Mouse (Mus musculus): ENCODE measurements at regions not wholly inside any gene's neighbourhood (a gene's known extent, or its start where the extent isn't known, plus 50 kb on each side); places are given as distances from the start of the nearest gene placed in this dataset.

DNA sequence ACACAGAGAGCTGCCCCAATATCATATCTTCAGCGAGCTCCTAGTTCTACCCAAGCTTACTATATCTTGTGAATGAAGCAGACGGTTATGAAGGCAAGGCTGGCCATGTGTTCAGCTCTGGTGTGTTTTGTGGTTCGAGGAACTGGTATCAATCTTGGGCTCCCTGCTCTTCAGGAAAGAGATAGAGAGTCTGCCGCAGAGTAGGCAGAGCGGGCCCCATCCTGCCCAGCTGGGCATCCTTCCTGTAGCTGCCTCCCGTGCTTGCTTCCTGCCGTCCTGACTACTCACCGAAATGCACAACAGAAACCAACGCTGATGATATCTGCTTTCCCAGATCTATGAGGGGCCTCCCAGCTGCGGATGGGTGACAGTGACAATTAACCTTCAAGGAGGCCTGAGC is 60.3 kb downstream of the Snrpe start:
- ATAC-seq (ENCODE audit: low FRiP score, low TSS enrichment) = no peak
- Histone ChIP-seq H3K9me3 (ENCODE audit: low read length) (peaks cover 5% of the 10 kb centered on the region; the same call in 1 of the 2 replicates), H3K36me3 (ENCODE audit: insufficient read depth, low read length) (no peaks in the 10 kb centered on the region), H3K9ac (replicated peaks; ENCODE audit: low read length) (no peak overlapping the region), H3K4me1 (ENCODE audit: insufficient read depth, low read length) (no peaks in the 10 kb centered on the region), H3K27ac (ENCODE audit: low read length) (no peak overlapping the region), H3K4me3 (ENCODE audit: low read length) (no peak overlapping the region), H3K27me3 (ENCODE audit: insufficient read depth, low read length) (no peaks in the 10 kb centered on the region), H3K4me2 (replicated peaks; ENCODE audit: low read depth, low read length) (no peak overlapping the region)
- 73% methylated on average over 10 of the region's 10 CpGs for WGBS

DNA sequence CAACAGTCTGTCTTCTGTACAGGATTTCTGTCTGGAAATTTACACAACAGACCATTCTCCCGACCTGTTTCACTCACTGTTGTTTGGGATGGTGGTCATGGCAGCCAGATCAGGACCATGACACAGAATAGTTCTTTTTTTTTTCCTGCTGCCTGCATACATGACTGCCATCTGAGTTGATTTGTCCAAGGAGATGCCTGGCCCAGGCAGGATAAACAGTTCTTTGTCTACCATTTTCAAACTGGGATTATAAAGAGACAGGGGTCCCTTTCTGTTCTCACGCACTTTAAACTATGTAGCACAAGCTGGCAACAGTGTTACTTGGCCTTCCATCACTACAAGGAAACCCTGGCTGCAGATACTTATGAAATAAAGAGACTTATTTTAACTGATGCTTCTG is 61.1 kb downstream of the Snrpe start:
- no peak overlapping the region for H3K4me2 ChIP-seq (replicated peaks; ENCODE audit: low read depth, low read length)
- no peak overlapping the region for H3K4me3 ChIP-seq (ENCODE audit: low read length)
- H3K9ac ChIP-seq (replicated peaks; ENCODE audit: low read length) = no peak overlapping the region
- no peaks in the 10 kb centered on the region for H3K4me1 ChIP-seq (ENCODE audit: insufficient read depth, low read length)
- no peak overlapping the region for H3K27ac ChIP-seq (ENCODE audit: low read length)
- H3K36me3 ChIP-seq (ENCODE audit: insufficient read depth, low read length) = no peaks in the 10 kb centered on the region
- ATAC-seq (ENCODE audit: low FRiP score, low TSS enrichment) = no peak
- WGBS = 61% methylated on average over 2 of the region's 2 CpGs
- H3K27me3 ChIP-seq (ENCODE audit: insufficient read depth, low read length) = no peaks in the 10 kb centered on the region
- H3K9me3 ChIP-seq (ENCODE audit: low read length) = peaks cover 5% of the 10 kb centered on the region; the same call in 1 of the 2 replicates

- no peak for ATAC-seq (ENCODE audit: low FRiP score, low TSS enrichment)
- no peak overlapping the region for H3K4me2 ChIP-seq (replicated peaks; ENCODE audit: low read depth, low read length)
- H3K4me3 ChIP-seq (ENCODE audit: low read length) = no peak overlapping the region
- no peaks in the 10 kb centered on the region for H3K9me3 ChIP-seq (ENCODE audit: low read length)
- no peak overlapping the region for H3K9ac ChIP-seq (replicated peaks; ENCODE audit: low read length)
- no peak overlapping the region for H3K27ac ChIP-seq (ENCODE audit: low read length)
- H3K27me3 ChIP-seq (ENCODE audit: insufficient read depth, low read length) = no peaks in the 10 kb centered on the region
- no peaks in the 10 kb centered on the region for H3K4me1 ChIP-seq (ENCODE audit: insufficient read depth, low read length)
- WGBS = 70% methylated on average over 3 of the region's 3 CpGs
- no peaks in the 10 kb centered on the region for H3K36me3 ChIP-seq (ENCODE audit: insufficient read depth, low read length)
These were observed 62.5 kb downstream of the Snrpe start for GRCm38 (mm10) chr1:133547541-133547940.

DNA sequence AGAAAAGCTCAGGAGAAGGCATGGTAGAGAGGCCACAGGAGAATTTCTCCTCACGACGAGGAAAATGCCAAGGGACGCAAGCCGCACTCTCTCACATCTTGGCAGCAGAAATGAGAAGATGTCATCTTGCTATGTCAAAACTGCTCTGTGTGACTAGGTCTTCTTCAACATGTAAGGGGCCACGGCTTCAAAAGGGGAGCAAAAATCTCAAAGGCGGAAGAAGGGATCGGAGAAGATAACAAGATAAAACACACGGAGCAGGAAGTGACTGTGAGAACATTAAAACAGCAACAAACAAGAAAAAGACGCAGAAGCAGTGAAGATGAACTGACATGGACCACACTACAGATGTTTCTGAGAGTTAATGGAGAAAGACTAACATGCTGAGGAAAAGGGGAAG is 65.1 kb downstream of the Snrpe start:
- ATAC-seq (ENCODE audit: low FRiP score, low TSS enrichment) = no peak
- no peaks in the 10 kb centered on the region for H3K9me3 ChIP-seq (ENCODE audit: low read length)
- WGBS = 80% methylated on average over 9 of the region's 9 CpGs

DNA sequence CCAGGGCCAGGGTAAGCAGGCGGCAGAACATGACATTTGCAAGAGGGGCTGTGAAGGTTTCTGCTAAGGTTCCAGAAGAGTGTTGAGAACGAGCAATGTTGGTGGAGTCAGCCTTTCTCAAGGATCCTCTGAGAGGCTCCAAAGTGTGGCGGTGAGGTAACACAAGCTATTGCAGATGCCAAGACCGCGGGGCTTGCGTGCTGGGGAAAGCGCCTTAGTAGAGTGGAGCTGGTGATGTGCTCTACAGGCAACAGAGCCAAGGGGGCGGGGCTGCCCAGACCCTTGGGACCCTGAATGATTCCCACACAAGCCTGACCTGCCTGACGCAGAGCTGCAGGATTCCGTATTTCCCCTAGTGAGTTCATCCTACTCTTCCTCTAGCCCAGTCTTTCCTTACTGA is 66.3 kb downstream of the Snrpe start:
- H3K36me3 ChIP-seq (ENCODE audit: insufficient read depth, low read length) = no peaks in the 10 kb centered on the region
- no peak overlapping the region for H3K9ac ChIP-seq (replicated peaks; ENCODE audit: low read length)
- H3K27me3 ChIP-seq (ENCODE audit: insufficient read depth, low read length) = no peaks in the 10 kb centered on the region
- H3K9me3 ChIP-seq (ENCODE audit: low read length) = no peaks in the 10 kb centered on the region
- WGBS = 91% methylated on average over 10 of the region's 10 CpGs
- no peak overlapping the region for H3K27ac ChIP-seq (ENCODE audit: low read length)
- ATAC-seq (ENCODE audit: low FRiP score, low TSS enrichment) = no peak
- no peak overlapping the region for H3K4me2 ChIP-seq (replicated peaks; ENCODE audit: low read depth, low read length)
- no peaks in the 10 kb centered on the region for H3K4me1 ChIP-seq (ENCODE audit: insufficient read depth, low read length)
- H3K4me3 ChIP-seq (ENCODE audit: low read length) = no peak overlapping the region

More for the DNA sequence above, 65.1 kb downstream of the Snrpe start:
- H3K4me3 ChIP-seq (ENCODE audit: low read length) = no peak overlapping the region
- H3K4me1 ChIP-seq (ENCODE audit: insufficient read depth, low read length) = no peaks in the 10 kb centered on the region
- H3K36me3 ChIP-seq (ENCODE audit: insufficient read depth, low read length) = no peaks in the 10 kb centered on the region
- no peak overlapping the region for H3K4me2 ChIP-seq (replicated peaks; ENCODE audit: low read depth, low read length)
- no peak overlapping the region for H3K27ac ChIP-seq (ENCODE audit: low read length)
- H3K9ac ChIP-seq (replicated peaks; ENCODE audit: low read length) = no peak overlapping the region
- no peaks in the 10 kb centered on the region for H3K27me3 ChIP-seq (ENCODE audit: insufficient read depth, low read length)

GRCm38 (mm10) chr1:133541996-133542775 is 67.9 kb downstream of the Snrpe start:
- Histone ChIP-seq H3K9ac (replicated peaks; ENCODE audit: low read length) (no peak overlapping the region), H3K27ac (ENCODE audit: low read length) (no peak overlapping the region), H3K36me3 (ENCODE audit: insufficient read depth, low read length) (no peaks in the 10 kb centered on the region), H3K27me3 (ENCODE audit: insufficient read depth, low read length) (no peaks in the 10 kb centered on the region), H3K4me2 (replicated peaks; ENCODE audit: low read depth, low read length) (no peak overlapping the region), H3K4me1 (ENCODE audit: insufficient read depth, low read length) (no peaks in the 10 kb centered on the region), H3K9me3 (ENCODE audit: low read length) (no peaks in the 10 kb centered on the region), H3K4me3 (ENCODE audit: low read length) (no peak overlapping the region)
- WGBS = 63% methylated on average over 15 of the region's 15 CpGs
- no peak for ATAC-seq (ENCODE audit: low FRiP score, low TSS enrichment)

DNA sequence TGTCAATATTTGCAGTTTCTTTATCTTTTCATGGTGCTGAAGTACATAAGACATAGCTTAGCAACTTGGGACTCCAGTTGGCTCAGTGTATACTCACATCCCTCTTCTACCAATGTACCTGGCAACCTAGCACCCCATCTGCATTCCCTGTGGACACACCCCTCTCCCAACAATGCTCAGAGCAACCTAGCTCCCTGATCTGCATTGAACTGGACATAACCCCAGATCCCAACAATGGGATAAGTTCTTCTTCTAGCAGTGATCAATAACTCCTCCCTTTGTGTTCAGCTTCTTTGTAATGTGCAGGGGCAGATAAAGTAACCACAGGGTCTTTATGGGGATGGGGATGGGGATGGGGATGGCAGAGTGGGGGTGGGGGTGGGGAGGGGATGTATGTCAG is 79.4 kb downstream of the Snrpe start:
- Histone ChIP-seq H3K4me2 (replicated peaks; ENCODE audit: low read depth, low read length) (no peak overlapping the region), H3K9ac (replicated peaks; ENCODE audit: low read length) (no peak overlapping the region), H3K9me3 (ENCODE audit: low read length) (no peaks in the 10 kb centered on the region), H3K27ac (ENCODE audit: low read length) (no peak overlapping the region), H3K27me3 (ENCODE audit: insufficient read depth, low read length) (no peaks in the 10 kb centered on the region), H3K4me1 (ENCODE audit: insufficient read depth, low read length) (no peaks in the 10 kb centered on the region), H3K4me3 (ENCODE audit: low read length) (no peak overlapping the region), H3K36me3 (ENCODE audit: insufficient read depth, low read length) (no peaks in the 10 kb centered on the region)
- ATAC-seq (ENCODE audit: low FRiP score, low TSS enrichment) = no peak

GRCm38 (mm10) chr1:133529817-133530216 is 80.3 kb downstream of the Snrpe start:
- H3K4me3 ChIP-seq (ENCODE audit: low read length) = no peak overlapping the region
- H3K36me3 ChIP-seq (ENCODE audit: insufficient read depth, low read length) = no peaks in the 10 kb centered on the region
- no peak for ATAC-seq (ENCODE audit: low FRiP score, low TSS enrichment)
- 93% methylated on average over 10 of the region's 10 CpGs for WGBS
- H3K9me3 ChIP-seq (ENCODE audit: low read length) = no peaks in the 10 kb centered on the region
- no peak overlapping the region for H3K4me2 ChIP-seq (replicated peaks; ENCODE audit: low read depth, low read length)
- H3K4me1 ChIP-seq (ENCODE audit: insufficient read depth, low read length) = no peaks in the 10 kb centered on the region
- no peak overlapping the region for H3K9ac ChIP-seq (replicated peaks; ENCODE audit: low read length)
- H3K27ac ChIP-seq (ENCODE audit: low read length) = no peak overlapping the region
- H3K27me3 ChIP-seq (ENCODE audit: insufficient read depth, low read length) = no peaks in the 10 kb centered on the region

DNA sequence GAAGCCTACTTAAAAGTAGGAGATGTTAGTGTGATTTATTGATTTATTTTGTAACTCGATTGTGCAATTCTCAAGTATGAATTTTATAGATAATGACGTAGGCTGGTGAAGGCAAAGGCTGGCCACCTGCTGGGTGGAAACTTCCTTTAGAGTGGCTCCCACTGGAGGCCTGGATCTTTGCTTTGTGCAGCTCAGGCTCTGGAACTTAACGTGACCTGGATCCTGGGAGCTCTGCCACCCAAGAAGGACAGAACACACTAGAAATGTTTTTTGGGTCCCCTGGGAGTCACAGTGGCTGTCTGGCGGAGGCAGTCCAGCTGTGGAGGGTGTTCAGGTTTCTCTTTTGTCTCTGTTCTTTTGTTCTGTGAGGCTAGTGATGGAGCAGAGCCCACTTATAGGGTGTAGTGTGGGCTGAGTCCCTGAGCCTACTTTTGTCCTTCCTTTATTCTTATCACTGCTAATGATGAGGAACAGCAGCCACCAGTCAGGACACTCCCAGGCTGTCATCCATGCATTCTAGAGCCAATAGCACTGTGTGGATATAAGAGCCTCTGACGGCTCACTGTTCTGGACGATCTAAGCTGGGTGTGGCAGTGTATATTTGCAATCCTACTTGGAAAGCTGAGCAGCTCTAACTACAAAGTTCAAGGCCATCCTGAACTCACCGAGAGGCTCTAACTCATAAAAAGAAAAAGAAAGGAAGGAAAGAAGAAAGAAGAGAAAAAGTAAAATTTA is 82.3 kb downstream of the Snrpe start:
- no peak overlapping the region for H3K4me3 ChIP-seq (ENCODE audit: low read length)
- WGBS = 54% methylated on average over 7 of the region's 7 CpGs
- no peak overlapping the region for H3K9ac ChIP-seq (replicated peaks; ENCODE audit: low read length)
- H3K4me1 ChIP-seq (ENCODE audit: insufficient read depth, low read length) = no peaks in the 10 kb centered on the region
- ATAC-seq (ENCODE audit: low FRiP score, low TSS enrichment) = no peak
- H3K4me2 ChIP-seq (replicated peaks; ENCODE audit: low read depth, low read length) = no peak overlapping the region
- H3K27ac ChIP-seq (ENCODE audit: low read length) = no peak overlapping the region
- no peaks in the 10 kb centered on the region for H3K9me3 ChIP-seq (ENCODE audit: low read length)
- H3K27me3 ChIP-seq (ENCODE audit: insufficient read depth, low read length) = no peaks in the 10 kb centered on the region
- no peaks in the 10 kb centered on the region for H3K36me3 ChIP-seq (ENCODE audit: insufficient read depth, low read length)

DNA sequence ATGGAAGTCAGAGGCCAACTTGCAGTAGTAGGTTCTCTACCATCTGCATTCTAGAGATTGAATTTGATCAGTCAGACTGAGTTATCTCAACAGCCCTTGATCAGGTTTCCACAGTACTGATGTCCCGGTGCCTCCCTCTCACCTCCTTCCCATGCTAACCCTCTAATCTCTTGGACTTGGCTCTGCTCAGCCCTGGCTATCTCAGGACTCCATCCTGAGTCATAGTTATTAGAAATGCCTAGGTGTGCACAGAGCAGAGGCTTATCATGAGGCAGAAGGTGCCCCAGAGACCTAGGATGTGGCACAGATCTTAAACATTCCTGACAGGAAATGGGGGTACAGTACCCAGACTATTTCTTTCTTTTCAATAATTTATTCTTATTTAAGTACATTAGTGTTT is 87.3 kb downstream of the Snrpe start:
- Histone ChIP-seq H3K27ac (ENCODE audit: low read length) (no peak overlapping the region), H3K4me3 (ENCODE audit: low read length) (no peak overlapping the region), H3K27me3 (ENCODE audit: insufficient read depth, low read length) (no peaks in the 10 kb centered on the region), H3K36me3 (ENCODE audit: insufficient read depth, low read length) (no peaks in the 10 kb centered on the region), H3K4me2 (replicated peaks; ENCODE audit: low read depth, low read length) (no peak overlapping the region), H3K9ac (replicated peaks; ENCODE audit: low read length) (no peak overlapping the region), H3K4me1 (ENCODE audit: insufficient read depth, low read length) (no peaks in the 10 kb centered on the region), H3K9me3 (ENCODE audit: low read length) (no peaks in the 10 kb centered on the region)
- no peak for ATAC-seq (ENCODE audit: low FRiP score, low TSS enrichment)
- WGBS = 85% methylated on average over 1 of the region's 1 CpGs

Data from kidney, embryonic 16.5 days (tissue).